13 mouse cellular contexts compared by ENCODE assay signal in the genomic region with DNA sequence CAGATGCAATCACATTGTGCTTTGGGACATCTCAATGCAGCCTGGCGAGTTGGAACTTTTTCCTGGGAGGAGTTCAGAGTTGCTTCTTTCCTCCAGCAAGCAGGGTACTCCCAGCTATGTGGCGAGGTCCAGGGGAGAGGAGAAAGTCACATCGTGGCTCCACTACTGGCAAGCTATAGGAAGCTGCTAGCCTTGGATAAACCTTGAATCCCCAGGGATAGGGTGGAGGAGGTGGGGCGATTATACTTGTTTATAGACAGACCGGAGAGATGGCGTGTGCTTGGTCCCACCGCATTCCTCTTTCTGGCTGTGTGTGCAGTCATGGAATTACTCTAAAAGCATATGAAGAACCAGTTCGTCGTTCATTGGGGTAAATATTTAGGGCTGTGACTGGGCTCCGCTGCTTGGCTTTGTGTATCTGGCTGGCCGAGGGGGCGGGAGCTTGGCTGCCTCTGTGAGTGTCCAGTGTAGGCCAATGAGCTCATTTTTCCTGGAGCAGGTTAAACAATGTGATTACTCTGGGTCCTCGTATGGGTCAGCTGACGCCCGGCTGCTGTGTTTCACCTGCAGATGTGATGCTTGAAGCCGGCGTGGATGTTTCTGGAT.
DNase-seq lines count a peak whose midpoint lies in the region; ATAC-seq lines count a peak whose summit lies in the region.
"Had no signal": no experiment of that assay in that cellular context is flagged by ENCODE, and none has a peak within 500 bp of the region (broad histone marks: within the 10 kb centered on the region; RNA-seq: fewer than 3 reads in every experiment).

No protein-coding gene starts in this region.

- H3K4me2 ChIP-seq in intestine, embryonic 16.5 days (ENCODE audit: low read depth, low read length), result no peak overlapping the region
- H3K4me2 ChIP-seq in stomach, embryonic 16.5 days (ENCODE audit: low read depth, low read length), result peak overlapping the region; percentile 23; the same call in 1 of the 2 replicates
- no peak overlapping the region for H3K4me2 ChIP-seq in hindbrain, embryonic 16.5 days (ENCODE audit: low read length)
- H3K4me2 ChIP-seq: embryonic facial prominence, embryonic 12.5 days; lung, embryonic 15.5 days; midbrain, embryonic 15.5 days; neural tube, embryonic 12.5 days had no signal

- intact Hi-C loops in gastrocnemius, postnatal 14 days (cut with DNase I; ENCODE audit: low total_unique reads), result loop anchor here (5.0 kb wide), 1 partner anchor 54 kb away; no protein-coding TSS in a partner anchor

- peak overlapping the region; percentile 21 for H3K27ac ChIP-seq in intestine, embryonic 16.5 days (ENCODE audit: low read length)
- H3K27ac ChIP-seq in stomach, embryonic 16.5 days (ENCODE audit: low read length), result peak overlapping the region; percentile 42; the same call in 1 of the 2 replicates
- H3K27ac ChIP-seq in hindbrain, embryonic 16.5 days (ENCODE audit: low read depth, low read length), result no peak overlapping the region
- H3K27ac ChIP-seq: embryonic facial prominence, embryonic 12.5 days; lung, embryonic 15.5 days; midbrain, embryonic 15.5 days; neural tube, embryonic 12.5 days had no signal

- H3K36me3 ChIP-seq in intestine, embryonic 16.5 days (ENCODE audit: control insufficient read depth, insufficient read depth, low read length), result no peaks in the 10 kb centered on the region
- H3K36me3 ChIP-seq in stomach, embryonic 16.5 days (ENCODE audit: control insufficient read depth, insufficient read depth, low read length), result no peaks in the 10 kb centered on the region
- H3K36me3 ChIP-seq in hindbrain, embryonic 16.5 days (ENCODE audit: control insufficient read depth, insufficient read depth, low read length), result no peaks in the 10 kb centered on the region
- H3K36me3 ChIP-seq: embryonic facial prominence, embryonic 12.5 days; lung, embryonic 15.5 days; midbrain, embryonic 15.5 days; neural tube, embryonic 12.5 days had no signal

- peak; percentile 43 for DNase-seq in layer of hippocampus, adult 9-11 months
- no peak for DNase-seq in layer of hippocampus, postnatal 14 days (ENCODE audit: low spot score in 2 of 2)
- DNase-seq in gastrocnemius, postnatal 14 days, result peak; percentile 67
- no peak for DNase-seq in right cerebral cortex, adult 18-20 months
- DNase-seq: cerebellum, adult 9-11 months; thymus, postnatal 14 days had no signal

- H3K4me1 ChIP-seq in intestine, embryonic 16.5 days (ENCODE audit: control insufficient read depth, insufficient read depth, low read length), result peaks cover 28% of the 10 kb centered on the region
- H3K4me1 ChIP-seq in stomach, embryonic 16.5 days (ENCODE audit: control insufficient read depth, insufficient read depth, low read length), result peaks cover 10% of the 10 kb centered on the region; the same call in 1 of the 2 replicates
- peaks cover 9% of the 10 kb centered on the region for H3K4me1 ChIP-seq in hindbrain, embryonic 16.5 days (ENCODE audit: control insufficient read depth, insufficient read depth, low read depth, low read length)

- H3K9ac ChIP-seq in intestine, embryonic 16.5 days (ENCODE audit: low read depth, low read length), result no peak overlapping the region
- H3K9ac ChIP-seq in stomach, embryonic 16.5 days (ENCODE audit: low read length), result no peak overlapping the region
- H3K9ac ChIP-seq in hindbrain, embryonic 16.5 days (ENCODE audit: low read depth, low read length), result no peak overlapping the region
- H3K9ac ChIP-seq: embryonic facial prominence, embryonic 12.5 days; lung, embryonic 15.5 days; midbrain, embryonic 15.5 days; neural tube, embryonic 12.5 days had no signal

- WGBS in intestine, embryonic 16.5 days, result 35% methylated on average over 17 of the region's 17 CpGs
- WGBS in stomach, embryonic 16.5 days, result 23% methylated on average over 17 of the region's 17 CpGs
- 74% methylated on average over 17 of the region's 17 CpGs for WGBS in hindbrain, embryonic 16.5 days

- peak; percentile 41 for ATAC-seq in intestine, embryonic 16.5 days
- peak; percentile 59 for ATAC-seq in stomach, embryonic 16.5 days (ENCODE audit: insufficient read depth, low FRiP score)
- ATAC-seq in hindbrain, embryonic 16.5 days, result no peak
- ATAC-seq: midbrain, embryonic 15.5 days had no signal

- H3K4me3 ChIP-seq in intestine, embryonic 16.5 days (ENCODE audit: low read length), result no peak overlapping the region
- H3K4me3 ChIP-seq in stomach, embryonic 16.5 days (replicated peaks; ENCODE audit: low read length), result no peak overlapping the region
- no peak overlapping the region for H3K4me3 ChIP-seq in hindbrain, embryonic 16.5 days (ENCODE audit: low read length)
- H3K4me3 ChIP-seq: embryonic facial prominence, embryonic 12.5 days; lung, embryonic 15.5 days; midbrain, embryonic 15.5 days; neural tube, embryonic 12.5 days had no signal

- no peaks in the 10 kb centered on the region for H3K27me3 ChIP-seq in intestine, embryonic 16.5 days (replicated peaks; ENCODE audit: control insufficient read depth, insufficient read depth, low read length)
- no peaks in the 10 kb centered on the region for H3K27me3 ChIP-seq in stomach, embryonic 16.5 days (ENCODE audit: control insufficient read depth, insufficient read depth, low read length)
- H3K27me3 ChIP-seq in hindbrain, embryonic 16.5 days (replicated peaks; ENCODE audit: control insufficient read depth, insufficient read depth, low read length), result no peaks in the 10 kb centered on the region
- H3K27me3 ChIP-seq: embryonic facial prominence, embryonic 12.5 days; lung, embryonic 15.5 days; midbrain, embryonic 15.5 days; neural tube, embryonic 12.5 days had no signal

- H3K9me3 ChIP-seq in intestine, embryonic 16.5 days (ENCODE audit: control insufficient read depth, low read length), result no peaks in the 10 kb centered on the region
- peaks cover 3% of the 10 kb centered on the region; the same call in 1 of the 2 replicates for H3K9me3 ChIP-seq in stomach, embryonic 16.5 days (replicated peaks; ENCODE audit: control insufficient read depth, low read length)
- H3K9me3 ChIP-seq in hindbrain, embryonic 16.5 days (ENCODE audit: control insufficient read depth, low read length), result no peaks in the 10 kb centered on the region
- H3K9me3 ChIP-seq: midbrain, embryonic 15.5 days had no signal

Comparison
In these comparisons a context has a peak if more than half of its experiments do, and no peak if none do; other contexts are left out.
1. DNase-seq: peak in layer of hippocampus, adult 9-11 months (single experiment) and gastrocnemius, postnatal 14 days (single experiment); none in layer of hippocampus, postnatal 14 days (0 of 2) and right cerebral cortex, adult 18-20 months (single experiment).